Mouse (Mus musculus): Measurements from ENCODE around the gene Slc22a16.

DNA sequence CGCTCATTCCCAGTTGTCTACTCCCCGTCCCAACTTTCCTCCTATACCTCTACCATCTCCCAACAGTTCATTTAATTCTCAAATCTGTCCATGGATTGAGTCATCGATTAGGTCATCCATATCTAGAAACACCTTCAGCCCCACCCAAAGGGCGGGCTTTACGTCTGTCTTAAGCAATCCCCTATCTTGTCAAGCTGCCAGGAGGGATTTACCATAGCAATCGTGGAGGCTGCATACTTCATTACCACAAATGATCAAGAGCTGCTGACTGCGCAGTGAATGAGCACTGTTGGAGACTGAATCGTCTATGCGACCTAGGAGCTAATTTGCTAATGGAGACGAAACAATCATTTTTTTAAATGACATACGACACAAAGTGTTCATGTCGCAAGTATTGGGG, 78.6 kb downstream of the Slc22a16 start:
- TF ChIP-seq CTCF (conservative IDR thresholded peaks at IDR 0.05; ENCODE audit: low read length) (no peak), POU5F1 (IDR thresholded peaks at IDR 0.05; ENCODE audit: borderline replicate concordance, low read length) (no peak), NANOG (IDR thresholded peaks at IDR 0.05; ENCODE audit: borderline replicate concordance, low read length) (no peak)

Measured in E14TG2a.4 (cell line).